Mouse (Mus musculus) small intestine, adult 2 months (tissue): Measurements from ENCODE around the gene Gata3. TPM values are rescaled to one million over a fixed set of nuclear protein-coding genes. Genes with fewer than 3 reads are reported as not detected.

Experiments
- H3K27ac ChIP-seq: fragments of 200-500 bp; 2 replicates; pipeline ENCODE4 v1.5.1; 2012; ENCODE audit warnings: low read depth, low read length, control low read depth, inconsistent platforms; ENCODE audit not compliant: insufficient read depth
- H3K27me3 ChIP-seq: fragments of 200-500 bp; 2 replicates; pipeline ENCODE4 v1.6.1; 2012; ENCODE audit warnings: mild to moderate bottlenecking, moderate library complexity, low read length, inconsistent platforms; ENCODE audit not compliant: control insufficient read depth, insufficient read depth
- H3K36me3 ChIP-seq: fragments of 200-500 bp; 2 replicates; pipeline ENCODE4 v1.6.1; 2012; ENCODE audit warnings: mild to moderate bottlenecking, low read length, control low read depth, inconsistent platforms; ENCODE audit not compliant: control insufficient read depth, insufficient read depth
- H3K4me1 ChIP-seq: fragments of 200-500 bp; 2 replicates; pipeline ENCODE4 v1.6.1; 2012; ENCODE audit warnings: low read length, inconsistent platforms, mixed read lengths; ENCODE audit not compliant: control insufficient read depth, insufficient read depth, insufficient read length
- H3K4me3 ChIP-seq: fragments of 200-500 bp; 2 replicates; pipeline ENCODE4 v1.5.1; 2012; ENCODE audit warnings: low read depth, mild to moderate bottlenecking, control low read depth, inconsistent platforms, low read length, moderate library complexity
- CTCF ChIP-seq: fragments of 200-500 bp; IDR thresholded peaks from 2 replicates; pipeline ENCODE4 v1.5.1; 2012; ENCODE audit warnings: low read depth, mild to moderate bottlenecking, control low read depth, inconsistent platforms, low read length, moderate library complexity, mixed read lengths; ENCODE audit not compliant: insufficient replicate concordance, insufficient read length; ENCODE audit errors: extremely low read depth
- POLR2A ChIP-seq: fragments of 200-500 bp; IDR thresholded peaks from 2 replicates; pipeline ENCODE4 v1.6.1; 2012; ENCODE audit warnings: low read depth, mild to moderate bottlenecking, control low read depth, inconsistent platforms, low read length, moderate library complexity
- WGBS: fragments of 180-500 bp; shearing (Covaris S2); methylation state at CpG from one replicate; pipeline ENCODE4 v1.1.7; 2018; 5-methylcytosine and 5-hydroxymethylcytosine counted together
- polyA plus RNA-seq: library from polyadenylated mRNA; depleted of rRNA; stranded (reverse); fragments of >200 nt; gene quantifications from 2 replicates; pipeline ENCODE4 v1.2.3, GENCODE M21; 2012

Gene Gata3
- polyA plus RNA-seq, 1 experiment: 2.3 TPM

DNA sequence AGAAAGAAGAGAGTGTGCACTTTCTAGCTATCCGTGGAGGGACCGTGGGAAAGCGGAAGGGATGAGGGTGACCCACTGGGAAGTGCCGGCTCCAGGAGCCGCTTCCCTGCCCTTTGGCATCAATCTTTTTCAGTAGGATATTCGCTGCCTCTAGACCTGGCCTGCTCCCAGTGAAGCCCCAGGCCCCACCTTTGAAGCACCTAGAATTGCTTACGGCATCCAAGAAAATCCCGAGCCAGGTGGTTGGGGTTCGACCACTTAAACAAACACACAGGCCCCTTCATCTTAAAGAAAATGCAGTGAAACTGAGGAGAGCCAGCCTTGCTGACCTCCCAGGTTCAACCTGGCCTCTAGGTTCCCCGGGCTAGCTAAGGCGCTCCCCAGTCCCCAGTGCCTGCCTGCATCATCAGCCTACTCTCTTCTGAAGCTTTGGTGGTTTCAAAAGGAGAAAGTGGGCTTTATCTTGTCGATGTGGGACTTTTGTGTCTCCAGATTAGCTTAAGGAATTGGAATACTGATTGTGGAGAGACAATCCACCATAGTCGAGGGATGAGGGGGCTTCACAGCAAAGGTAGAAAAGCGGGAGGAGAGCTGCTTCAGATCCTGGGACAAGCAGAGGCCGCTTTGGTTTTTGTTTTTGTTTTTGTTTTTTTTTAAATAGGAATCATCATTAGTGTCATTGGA, 5.2 kb downstream of the Gata3 start:
- TF ChIP-seq CTCF (no peak), POLR2A (no peak)
- Histone ChIP-seq H3K27me3 (peaks cover 89% of the 10 kb centered on the region), H3K4me1 (peaks cover 8% of the 10 kb centered on the region), H3K4me3 (no peak overlapping the region), H3K27ac (no peak overlapping the region), H3K36me3 (no peaks in the 10 kb centered on the region)
- WGBS: 13% methylated on average over 15 of the region's 15 CpGs

DNA sequence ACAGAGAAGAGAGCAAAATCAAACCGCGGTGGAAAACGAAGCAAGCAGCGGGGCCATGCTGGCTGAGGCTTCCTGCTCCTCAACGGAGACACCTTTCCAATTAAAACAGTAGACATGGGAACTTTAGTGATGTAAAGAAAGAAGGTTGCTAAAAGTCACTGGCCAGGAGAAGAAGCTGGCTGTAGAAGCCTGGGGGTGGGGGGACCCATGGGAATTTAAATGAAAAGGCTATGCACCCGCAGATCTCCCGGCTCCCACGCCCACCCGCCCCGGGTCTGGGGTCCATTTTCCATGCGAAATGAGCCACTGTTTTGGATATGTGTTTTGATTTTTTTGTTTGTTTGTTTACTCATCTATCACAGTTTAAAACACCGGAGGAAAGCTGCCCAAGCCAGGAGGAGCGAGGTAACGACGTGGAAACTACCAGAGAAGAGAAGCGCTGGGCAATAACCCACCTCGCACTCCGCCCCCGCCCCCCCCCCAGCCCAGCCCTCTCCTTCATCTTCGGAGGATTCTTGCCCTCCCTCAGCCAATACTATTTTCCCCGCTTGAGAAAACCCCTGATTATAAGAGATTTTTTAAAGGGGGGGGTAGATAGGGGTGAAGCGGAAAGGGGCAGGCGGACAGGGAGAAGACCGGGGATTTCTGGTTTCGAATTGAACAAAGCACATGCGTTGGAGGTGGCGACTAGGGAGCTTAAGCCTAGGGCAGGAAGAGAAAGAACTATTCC, 5.9 kb downstream of the Gata3 start:
- WGBS: 4% methylated on average over 27 of the region's 27 CpGs
- Histone ChIP-seq H3K4me1 (peaks cover 3% of the 10 kb centered on the region; the same call in 1 of the 2 replicates), H3K27ac (no peak overlapping the region), H3K27me3 (peaks cover 88% of the 10 kb centered on the region), H3K4me3 (no peak overlapping the region), H3K36me3 (no peaks in the 10 kb centered on the region)
- TF ChIP-seq POLR2A: no peak

DNA sequence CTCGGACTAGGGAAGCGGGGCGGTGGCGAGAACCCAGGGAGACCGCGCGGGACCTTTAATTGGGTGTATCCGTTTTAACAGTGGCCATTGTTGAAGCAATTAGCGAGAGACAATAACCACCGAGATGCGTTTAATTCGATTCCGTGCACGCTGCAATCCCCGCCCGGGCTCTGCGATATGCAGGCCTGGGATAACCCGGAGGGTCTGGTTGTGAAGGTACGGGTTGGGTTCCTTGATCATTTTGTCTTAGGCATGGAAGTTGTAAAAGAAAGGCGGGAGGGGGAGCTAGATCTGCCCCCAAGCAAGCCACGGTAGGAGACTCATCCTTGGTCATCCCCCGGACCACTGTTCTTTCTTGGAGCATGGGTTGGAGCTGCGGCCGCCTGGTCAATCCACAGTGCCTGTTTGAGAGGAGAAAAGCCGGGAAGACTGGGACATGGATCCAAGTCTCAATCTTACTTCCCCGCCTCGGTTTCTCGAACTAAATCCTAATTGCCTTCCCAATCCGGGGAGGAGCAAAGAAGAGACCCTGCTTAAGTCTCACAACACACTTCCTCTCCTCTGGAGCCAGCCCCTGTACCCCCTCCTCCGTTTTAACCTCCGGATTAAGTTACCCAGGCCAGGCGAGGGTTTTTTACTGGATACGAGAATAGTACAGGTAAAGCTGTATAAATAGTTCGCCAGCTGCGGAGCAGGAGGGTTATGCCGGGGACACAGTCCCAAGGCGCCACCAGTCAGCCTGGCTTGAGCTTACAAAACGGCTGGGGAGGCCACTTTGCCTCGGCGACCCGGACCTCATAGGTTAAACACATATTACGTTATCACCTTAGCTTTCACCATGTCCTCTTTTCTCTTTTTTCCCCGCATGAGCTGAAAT, 6.7 kb downstream of the Gata3 start:
- H3K4me1 ChIP-seq: peaks cover 2% of the 10 kb centered on the region; the same call in 1 of the 2 replicates
- peak overlapping the region; percentile 23; the same call in 1 of the 2 replicates for H3K4me3 ChIP-seq
- no peak overlapping the region for H3K27ac ChIP-seq
- no peaks in the 10 kb centered on the region for H3K36me3 ChIP-seq
- peaks cover 90% of the 10 kb centered on the region for H3K27me3 ChIP-seq
- 3% methylated on average over 43 of the region's 43 CpGs for WGBS
- TF ChIP-seq POLR2A (no peak), CTCF (0 out of 2 replicates have a peak, but pooled peaks have one; percentile 4)

DNA sequence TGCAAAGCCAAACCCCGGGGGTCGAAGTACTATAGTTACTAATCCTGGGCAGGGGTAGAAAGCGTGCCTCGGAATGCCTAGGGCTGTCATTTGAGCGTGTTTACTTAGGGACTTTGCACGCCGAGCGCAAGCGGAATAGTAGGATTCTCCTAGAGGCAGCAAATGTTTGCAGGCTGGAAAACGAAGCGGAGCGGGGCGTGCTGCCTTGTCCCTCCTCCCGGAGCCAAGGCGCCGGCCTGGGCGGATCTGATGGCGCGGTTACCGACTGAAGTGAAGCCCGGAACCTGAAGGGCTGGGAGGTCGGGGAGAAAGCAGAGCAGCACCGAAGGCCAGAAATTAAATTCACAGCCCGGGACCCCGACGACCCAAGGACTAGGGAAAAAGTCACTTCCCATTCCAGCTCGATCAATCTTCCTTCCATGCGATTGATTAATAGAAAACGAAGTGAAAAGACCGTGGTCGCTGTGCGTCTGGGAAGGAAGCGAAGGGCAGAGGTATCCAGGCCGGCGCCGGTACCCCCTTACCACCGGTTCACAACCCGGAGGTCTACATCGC, 7.4 kb downstream of the Gata3 start:
- Histone ChIP-seq H3K4me3 (peak overlapping the region; percentile 23; the same call in 1 of the 2 replicates), H3K36me3 (no peaks in the 10 kb centered on the region), H3K4me1 (peaks cover 5% of the 10 kb centered on the region), H3K27me3 (peaks cover 90% of the 10 kb centered on the region), H3K27ac (no peak overlapping the region)
- WGBS: 1% methylated on average over 39 of the region's 39 CpGs
- TF ChIP-seq POLR2A: no peak
- no peak for TF ChIP-seq CTCF

DNA sequence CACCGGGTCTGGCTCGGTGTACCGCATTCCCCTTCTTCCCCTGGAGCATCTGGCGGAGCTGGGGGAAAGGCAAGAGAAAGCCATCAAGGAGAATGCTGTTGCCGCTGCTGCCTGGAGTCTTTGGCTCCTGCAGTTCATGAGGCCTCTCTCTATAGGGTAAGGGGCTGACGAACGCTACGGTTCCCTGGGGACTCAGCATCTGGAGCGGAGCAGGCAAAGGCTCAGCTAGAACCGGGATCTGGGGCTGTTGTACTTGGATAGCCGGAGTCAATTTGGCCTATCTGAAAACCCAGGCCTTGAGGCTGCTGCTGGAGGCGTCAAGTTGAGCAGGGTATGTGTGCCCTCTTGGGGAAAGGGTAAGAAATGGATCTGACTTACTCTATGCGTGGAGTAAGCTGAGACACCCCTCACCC, 8.2 kb downstream of the Gata3 start:
- WGBS: 9% methylated on average over 13 of the region's 13 CpGs
- peaks cover 91% of the 10 kb centered on the region for H3K27me3 ChIP-seq
- no peaks in the 10 kb centered on the region for H3K36me3 ChIP-seq
- no peak for TF ChIP-seq CTCF
- TF ChIP-seq POLR2A: no peak
- H3K4me1 ChIP-seq: peaks cover 8% of the 10 kb centered on the region
- no peak overlapping the region for H3K4me3 ChIP-seq
- no peak overlapping the region for H3K27ac ChIP-seq

DNA sequence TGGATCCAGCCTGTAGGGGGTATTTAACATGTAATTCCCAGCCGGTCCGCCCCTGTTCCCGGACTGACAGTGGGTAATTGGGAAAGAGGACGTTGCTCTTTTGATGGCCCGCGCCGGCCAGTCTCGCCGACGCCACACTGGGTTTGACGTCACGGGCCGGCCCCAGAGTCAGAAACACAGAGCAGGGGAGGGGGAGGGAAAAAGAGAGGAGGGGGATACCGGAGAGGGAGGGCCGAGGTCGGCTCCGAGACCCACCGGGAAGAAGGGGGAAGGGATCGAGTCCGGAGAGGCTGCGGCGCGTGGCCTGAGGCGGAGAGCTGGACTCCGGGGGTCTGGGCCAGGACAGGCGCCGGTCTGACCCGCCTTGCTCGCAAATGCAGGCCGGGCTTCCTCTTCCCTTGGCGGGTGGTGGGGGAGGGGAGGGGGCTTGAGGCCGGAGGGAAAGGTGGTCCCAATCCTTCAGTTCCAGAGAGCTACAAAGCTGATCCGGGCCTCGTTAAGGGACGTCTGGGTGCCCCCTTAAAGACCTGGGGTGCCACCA, 8.7 kb downstream of the Gata3 start, which contains the start of gene 4930412O13Rik:
4930412O13Rik (plus strand) TSS at position 202 of the 541 bp plus-strand sequence.
- WGBS: 5% methylated on average over 35 of the region's 35 CpGs
- H3K27me3 ChIP-seq: peaks cover 92% of the 10 kb centered on the region
- no peak within 1 kb of the TSS for H3K4me3 ChIP-seq
- TF ChIP-seq POLR2A (no peak), CTCF (no peak)
- no peaks in the 10 kb centered on the region for H3K36me3 ChIP-seq
- no peak within 1 kb of the TSS for H3K27ac ChIP-seq
- peaks cover 8% of the 10 kb centered on the region for H3K4me1 ChIP-seq

DNA sequence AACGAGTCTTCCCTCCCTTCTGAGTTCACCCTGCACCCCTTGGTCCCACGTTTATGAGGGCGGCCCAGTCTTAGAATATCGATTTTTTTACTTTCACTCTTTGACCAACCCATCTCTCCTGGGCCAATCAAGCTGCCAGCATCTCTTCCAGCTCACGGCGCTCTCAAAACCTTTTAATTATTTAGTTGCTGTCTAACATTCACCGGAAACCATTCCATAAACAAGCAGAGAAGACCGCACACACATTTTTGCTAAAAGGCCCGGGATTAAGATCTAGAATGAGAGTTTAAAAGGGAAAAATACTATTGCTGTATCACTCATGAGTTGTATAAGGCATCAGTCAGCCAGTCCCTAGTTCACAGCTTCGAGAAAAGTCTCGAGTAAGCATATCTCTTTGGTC, 9.6 kb downstream of the Gata3 start:
- Histone ChIP-seq H3K27me3 (peaks cover 87% of the 10 kb centered on the region), H3K36me3 (no peaks in the 10 kb centered on the region), H3K4me1 (peaks cover 8% of the 10 kb centered on the region), H3K27ac (no peak overlapping the region), H3K4me3 (no peak overlapping the region)
- TF ChIP-seq POLR2A (no peak), CTCF (no peak)
- WGBS: 9% methylated on average over 11 of the region's 11 CpGs
